Mouse (Mus musculus) spleen, adult 18-20 months (tissue): Measurements from ENCODE around the gene Slc22a12.

ENCODE experiments used
- DNase-seq, 2 experiments: peaks; one replicate each; pipeline ENCODE4 v3.0.0; 2022; ENCODE audit warnings: mixed read lengths in 2 of 2

Slc22a12 gene

DNA sequence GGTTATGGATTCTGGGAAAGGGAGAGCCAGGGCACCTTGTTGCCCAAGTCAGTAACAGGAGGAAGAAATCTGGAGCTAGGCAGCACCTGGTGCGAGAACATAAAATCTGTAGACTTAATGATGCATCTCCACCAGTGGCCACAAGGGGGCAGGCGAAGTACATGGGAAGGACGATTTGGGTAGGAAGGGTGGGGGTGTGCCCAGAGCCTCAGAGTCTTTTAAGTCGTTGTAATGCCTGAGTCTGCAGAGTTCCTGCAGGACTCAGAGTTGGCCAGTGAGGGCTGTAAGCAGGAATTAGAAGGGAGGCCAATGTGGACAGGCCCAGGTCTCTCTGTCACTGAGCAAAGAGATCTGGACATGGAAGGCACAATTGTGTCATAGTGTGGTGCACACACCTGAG is 53.8 kb downstream of the Slc22a12 start:
- DNase-seq = peak; percentile 58 to 85
